Mouse (Mus musculus) Patski (cell line): ENCODE results near the gene Stoml2. TPM values are rescaled to one million over a fixed set of nuclear protein-coding genes. Genes with fewer than 3 reads are reported as not detected.

Experiments used
- ATAC-seq: fragments of 100-300 bp; one replicate; pipeline ENCODE4 v1.8.0; 2021
- CTCF ChIA-PET: fragments of 350-600 bp; sonication (Branson Sonifier 250); formaldehyde crosslinking; loops from one replicate; lab custom pipeline; 2022; ENCODE audit warnings: inconsistent platforms; lab: Charles Lee
- POLR2A ChIA-PET: fragments of 350-600 bp; sonication (Branson Sonifier 250); formaldehyde crosslinking; loops from one replicate; lab custom pipeline; 2022; ENCODE audit warnings: antibody characterized with exemption, inconsistent platforms; lab: Charles Lee
- DNase-seq: peaks from one replicate; pipeline ENCODE4 v3.0.0-alpha.2; 2011; ENCODE audit warnings: low read depth, low spot score
- H3K27me3 ChIP-seq: fragments of 371-371 bp; one replicate; pipeline ENCODE4 v1.5.1; 2021
- CTCF ChIP-seq: fragments of 100-300 bp; IDR thresholded peaks from one replicate; pipeline ENCODE4 v1.5.1; 2021
- in situ Hi-C: fragments of 300-500 bp; cut with MboI; formaldehyde crosslinking; loops from 3 replicates; pipeline ENCODE4 v1.11.1; 2018; ENCODE audit warnings: low pct_unique_long_range_greater_than_20kb, mixed read lengths
- polyA plus RNA-seq: library from polyadenylated mRNA; unstranded; gene quantifications from one replicate; pipeline ENCODE4 v1.2.3, GENCODE M21; 2021

Stoml2 gene
- polyA plus RNA-seq, 1 experiment from 2014 or later = 134 TPM

DNA sequence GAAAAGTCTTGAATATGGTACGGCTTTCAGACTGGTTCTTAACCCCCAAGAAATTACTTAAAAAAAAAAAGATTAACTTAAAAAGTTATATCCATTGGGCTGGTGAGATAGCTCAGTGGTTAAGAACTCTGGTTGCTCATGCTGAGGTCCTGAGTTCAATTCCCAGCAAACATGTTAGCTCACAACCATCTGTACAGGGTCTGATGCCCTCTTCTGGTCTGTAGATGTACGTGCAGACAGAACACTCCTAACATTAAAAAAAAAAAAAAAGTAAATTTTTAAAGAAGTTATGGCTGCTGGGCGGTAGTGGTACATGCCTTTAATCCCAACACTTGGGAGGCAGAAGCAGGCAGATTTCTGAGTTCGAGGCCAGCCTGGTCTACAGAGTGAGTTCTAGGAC lies 53.4 kb downstream of the Stoml2 start:
- no peak for DNase-seq
- in situ Hi-C loops = no loop called here
- POLR2A ChIA-PET = interaction anchor here (0.8 kb wide), 1 partner anchor 42 kb away, joined by 3 read pairs; no protein-coding TSS in a partner anchor
- H3K27me3 ChIP-seq = no peaks in the 10 kb centered on the region
- peak; percentile 26 for TF ChIP-seq CTCF
- no peak for ATAC-seq
- CTCF ChIA-PET = interaction anchor here (0.8 to 2.8 kb wide), 4 partner anchors 11 to 15 kb away, joined by 4 to 12 read pairs (median 6); no protein-coding TSS in a partner anchor

Other genes starting within 250 kb of the Stoml2 start
- gene Fam205a1, start 177.8 kb downstream of the Stoml2 start, polyA plus RNA-seq = not detected
- not detected for gene Gm12394, start 174.9 kb downstream of the Stoml2 start, polyA plus RNA-seq
- not detected for gene Fam205c, start 157.5 kb downstream of the Stoml2 start, polyA plus RNA-seq
- gene Phf24, start 115.0 kb downstream of the Stoml2 start, polyA plus RNA-seq = not detected
- 8.5 TPM for gene Dnajb5, start 81.9 kb downstream of the Stoml2 start, polyA plus RNA-seq
- not detected for gene 1700022I11Rik, start 62.1 kb downstream of the Stoml2 start, polyA plus RNA-seq
- gene Vcp, start 31.2 kb downstream of the Stoml2 start, polyA plus RNA-seq = 283 TPM
- gene Fancg, start 21.2 kb downstream of the Stoml2 start, polyA plus RNA-seq = 8.1 TPM
- 11.3 TPM for gene Pigo, start 5.9 kb downstream of the Stoml2 start, polyA plus RNA-seq
- gene Fam214b, start 14.5 kb upstream of the Stoml2 start, polyA plus RNA-seq = 25.1 TPM
- 8.2 TPM for gene Unc13b, start 27.2 kb upstream of the Stoml2 start, polyA plus RNA-seq
- gene Atp8b5, start 235.4 kb upstream of the Stoml2 start, polyA plus RNA-seq = 0.59 TPM